Mouse (Mus musculus): ENCODE measurements around the gene Rps19.
"Not testable (repeated sequence)": the region's sequence is repeated elsewhere in the genome, so short reads cannot be mapped to it uniquely, and the experiment has no call there.

Rps19 gene

GRCm38 (mm10) chr7:24883896-24884692 is at the start of gene Rps19:
Gene Rps19, plus strand, starts transcription at chr7:24884371.
- DNase-seq (ENCODE audit: low read depth, low spot score) = peak; percentile 99

GRCm38 (mm10) chr7:24838732-24839409 is 45.3 kb upstream of the Rps19 start:
- peak; percentile 32 for DNase-seq (ENCODE audit: low read depth, low spot score)

- DNase-seq (ENCODE audit: low read depth, low spot score) = peak; percentile 29
These were observed 44.8 kb upstream of the Rps19 start for GRCm38 (mm10) chr7:24839410-24839808.

- DNase-seq (ENCODE audit: low read depth, low spot score) = no peak
These were observed 43.8 kb upstream of the Rps19 start for GRCm38 (mm10) chr7:24840331-24840730.

- DNase-seq (ENCODE audit: low read depth, low spot score) = no peak
These were observed 43.2 kb upstream of the Rps19 start for GRCm38 (mm10) chr7:24841009-24841408.

GRCm38 (mm10) chr7:24844144-24844543 is 40.0 kb upstream of the Rps19 start:
- DNase-seq (ENCODE audit: low read depth, low spot score) = no peak

GRCm38 (mm10) chr7:24845181-24845580 is 39.0 kb upstream of the Rps19 start:
- DNase-seq (ENCODE audit: low read depth, low spot score) = no peak

- peak; percentile 64 for DNase-seq (ENCODE audit: low read depth, low spot score)
These were observed 38.5 kb upstream of the Rps19 start for GRCm38 (mm10) chr7:24845713-24846112.

- not testable (repeated sequence) for DNase-seq (ENCODE audit: low read depth, low spot score)
These were observed 37.6 kb upstream of the Rps19 start for GRCm38 (mm10) chr7:24846576-24846975.

- peak; percentile 14 for DNase-seq (ENCODE audit: low read depth, low spot score)
These were observed 34.0 kb upstream of the Rps19 start for GRCm38 (mm10) chr7:24850162-24850561.

- DNase-seq (ENCODE audit: low read depth, low spot score) = no peak
These were observed 33.3 kb upstream of the Rps19 start for GRCm38 (mm10) chr7:24850899-24851303.

GRCm38 (mm10) chr7:24851596-24852325 is 32.4 kb upstream of the Rps19 start:
- DNase-seq (ENCODE audit: low read depth, low spot score) = no peak

- no peak for DNase-seq (ENCODE audit: low read depth, low spot score)
These were observed 31.5 kb upstream of the Rps19 start for GRCm38 (mm10) chr7:24852557-24853232.

- no peak for DNase-seq (ENCODE audit: low read depth, low spot score)
These were observed 31.0 kb upstream of the Rps19 start for GRCm38 (mm10) chr7:24853233-24853563.

GRCm38 (mm10) chr7:24853695-24854094 is 30.5 kb upstream of the Rps19 start:
- DNase-seq (ENCODE audit: low read depth, low spot score) = no peak

GRCm38 (mm10) chr7:24856460-24857120 is 27.6 kb upstream of the Rps19 start:
- no peak for DNase-seq (ENCODE audit: low read depth, low spot score)

- no peak for DNase-seq (ENCODE audit: low read depth, low spot score)
These were observed 24.9 kb upstream of the Rps19 start for GRCm38 (mm10) chr7:24859234-24859633.

- no peak for DNase-seq (ENCODE audit: low read depth, low spot score)
These were observed 22.3 kb upstream of the Rps19 start, which contains the start of gene Gm9844 for GRCm38 (mm10) chr7:24861913-24862312. Gene Gm9844, plus strand, starts transcription at chr7:24862213.

GRCm38 (mm10) chr7:24862853-24863252 is 21.3 kb upstream of the Rps19 start:
- no peak for DNase-seq (ENCODE audit: low read depth, low spot score)

GRCm38 (mm10) chr7:24864156-24864555 is 20.0 kb upstream of the Rps19 start:
- DNase-seq (ENCODE audit: low read depth, low spot score) = no peak

- DNase-seq (ENCODE audit: low read depth, low spot score) = no peak
These were observed 15.1 kb upstream of the Rps19 start for GRCm38 (mm10) chr7:24869080-24869479.
